Mouse (Mus musculus) thymus, postnatal 10 days (tissue): ENCODE measurements around the gene Iqcf3.
"Not testable (repeated sequence)": the region's sequence is repeated elsewhere in the genome, so short reads cannot be mapped to it uniquely, and the experiment has no call there.

Experiments
- DNase-seq, 2 experiments: peaks; one replicate each; pipeline ENCODE4 v3.0.0; 2021; ENCODE audit warnings: low spot score in 2 of 2

Iqcf3 gene

DNA sequence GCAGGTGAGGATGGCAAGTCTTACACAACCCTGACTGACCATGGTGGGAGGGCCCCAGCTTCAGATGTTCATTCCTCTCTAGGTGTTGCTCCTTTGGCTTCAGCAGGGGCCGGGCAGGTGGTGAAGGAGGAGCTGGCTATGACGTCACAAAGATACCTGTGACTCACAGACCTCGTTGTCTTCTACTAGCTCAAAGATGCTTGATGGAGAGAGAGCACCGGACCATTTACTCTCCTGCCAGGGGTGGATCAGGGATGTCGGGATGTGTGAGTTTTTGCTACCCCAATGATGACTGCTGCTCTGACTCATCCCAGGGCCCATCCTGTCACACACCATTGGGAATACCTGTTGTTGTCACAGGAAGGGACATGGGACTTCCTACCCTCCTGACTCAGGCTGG, at the start of gene Iqcf3:
Gene Iqcf3, minus strand, starts transcription at position 101 of the 400 bp plus-strand sequence.
- DNase-seq = no peak

DNA sequence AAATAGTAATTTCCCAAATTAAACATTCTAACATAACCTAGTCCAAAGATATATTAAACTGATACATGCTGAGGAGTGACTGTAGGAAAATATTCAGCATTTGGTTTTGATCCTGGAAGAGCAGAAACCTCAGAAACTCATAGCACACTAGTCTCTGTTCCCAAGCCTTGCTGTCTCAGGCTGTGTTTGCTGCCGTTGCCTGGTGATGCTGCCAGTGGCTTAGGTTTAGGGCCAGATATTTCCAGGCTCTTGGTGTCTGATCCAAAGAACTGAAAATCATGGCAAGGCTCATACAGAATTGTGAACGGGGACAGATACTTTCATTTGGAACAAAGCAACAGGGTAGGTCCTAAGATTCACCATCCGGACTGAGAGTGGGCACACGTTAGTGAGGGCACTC, 49.3 kb upstream of the Iqcf3 start:
- no peak for DNase-seq

DNA sequence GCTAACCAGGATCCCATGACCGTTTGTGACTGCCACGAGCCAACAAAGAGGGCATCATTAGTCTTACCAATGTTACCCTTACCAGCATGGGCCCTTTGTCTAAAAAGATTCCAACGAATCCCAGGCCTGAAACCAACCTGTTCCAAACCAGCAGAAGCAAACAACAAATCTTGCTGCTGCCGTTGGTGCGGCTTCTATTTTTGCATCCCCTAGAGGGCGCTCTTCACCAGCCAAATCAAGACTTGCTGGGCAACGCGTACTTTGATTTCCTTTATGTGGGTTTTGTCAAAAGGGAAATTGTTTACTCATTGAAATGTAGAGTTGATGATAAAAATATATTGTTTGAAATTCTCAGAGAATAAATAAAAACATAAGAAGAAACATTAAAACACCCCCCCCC, 39.1 kb upstream of the Iqcf3 start:
- peak in 1 of 2 experiments; percentile 39 for DNase-seq

DNA sequence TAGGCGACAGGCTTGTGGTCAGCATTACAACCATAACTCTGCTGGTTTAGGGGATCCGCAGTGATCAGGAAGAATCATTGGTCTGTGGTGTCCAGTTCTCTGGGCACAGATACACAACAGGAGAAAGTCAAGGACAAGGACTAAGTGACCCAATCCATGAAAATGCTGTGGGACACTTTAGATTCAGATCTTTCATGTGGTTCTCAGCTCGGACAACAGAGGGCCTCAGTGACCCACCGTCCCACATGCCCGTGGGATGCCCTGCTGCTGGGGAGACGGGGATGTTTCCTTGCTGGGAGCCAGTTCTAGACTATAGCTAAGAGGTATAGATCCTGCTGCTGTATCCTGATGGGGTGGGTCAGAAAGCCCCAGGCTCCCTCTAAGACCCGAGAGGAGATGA, 37.0 kb upstream of the Iqcf3 start:
- no peak for DNase-seq

DNA sequence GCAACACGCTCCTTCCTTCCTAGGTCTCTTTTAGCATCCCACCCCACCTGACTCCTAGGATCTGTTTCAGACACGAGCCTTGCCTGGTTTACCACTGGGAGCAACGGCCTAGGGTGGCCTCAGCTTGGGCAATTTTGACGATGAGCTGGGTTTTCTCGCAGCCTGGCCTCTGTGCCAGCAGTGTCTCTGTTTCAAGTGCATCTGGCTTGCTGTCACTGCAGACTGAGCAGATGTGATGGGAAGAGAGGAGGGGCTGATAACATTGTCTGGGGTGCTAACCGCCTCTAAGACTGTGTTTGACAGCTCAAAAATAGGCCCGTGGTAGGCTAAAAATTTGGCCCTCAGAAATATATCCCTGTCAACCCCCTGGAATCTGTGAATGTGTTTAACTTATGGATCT, 34.4 kb upstream of the Iqcf3 start:
- DNase-seq = no peak

GRCm38 (mm10) chr9:106595402-106595801, 34.0 kb upstream of the Iqcf3 start:
- DNase-seq = not testable (repeated sequence)

GRCm38 (mm10) chr9:106592158-106592557, 30.7 kb upstream of the Iqcf3 start:
- no peak for DNase-seq

GRCm38 (mm10) chr9:106582552-106582951, 21.1 kb upstream of the Iqcf3 start:
- no peak for DNase-seq

DNA sequence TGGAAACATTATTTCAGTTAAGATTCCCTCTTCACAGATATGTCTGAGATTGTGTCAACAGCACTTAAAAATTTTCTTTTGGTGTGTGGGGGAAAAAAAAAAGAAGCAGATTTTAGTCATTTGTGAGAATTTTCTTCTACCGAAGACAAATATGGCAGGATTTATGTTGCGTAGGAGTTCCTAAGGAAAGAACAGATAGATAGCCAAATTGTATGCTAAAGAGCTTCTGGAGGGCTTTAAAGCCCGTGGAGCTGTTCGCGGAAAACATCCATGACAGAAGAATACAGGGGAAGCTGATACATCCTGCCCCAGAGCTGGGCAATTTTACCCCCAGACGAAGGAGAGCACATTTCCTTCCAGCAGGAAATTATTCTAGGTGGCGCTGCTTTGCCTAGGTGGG, 18.6 kb upstream of the Iqcf3 start:
- no peak for DNase-seq

- DNase-seq = no peak
Measured at GRCm38 (mm10) chr9:106576112-106576511, 14.7 kb upstream of the Iqcf3 start.

DNA sequence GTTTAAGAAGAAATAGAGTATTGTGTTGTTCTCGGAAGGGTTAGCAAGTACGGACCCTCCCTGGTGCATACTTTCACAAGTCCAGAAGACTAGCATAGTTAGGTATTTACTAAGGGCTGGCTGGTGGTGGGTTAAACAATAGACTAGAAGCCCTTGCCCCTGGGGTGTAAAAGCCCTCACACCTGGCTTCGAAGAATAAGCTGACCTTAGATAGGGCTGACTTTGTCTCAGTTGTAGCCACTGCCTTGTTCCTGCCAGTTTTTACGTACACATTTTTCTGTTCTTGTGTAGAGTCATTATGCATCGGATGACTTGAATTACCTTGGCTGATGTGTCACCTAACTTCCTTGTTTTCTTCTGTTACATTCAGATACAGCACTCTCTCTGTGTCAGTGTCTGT, 11.9 kb upstream of the Iqcf3 start:
- no peak for DNase-seq

GRCm38 (mm10) chr9:106572186-106572585, 10.8 kb upstream of the Iqcf3 start:
- DNase-seq = no peak

- DNase-seq = no peak
Measured at GRCm38 (mm10) chr9:106570896-106571295, 9.5 kb upstream of the Iqcf3 start, which contains the start of gene Iqcf4. Gene Iqcf4, minus strand, starts transcription at chr9:106570996.

DNA sequence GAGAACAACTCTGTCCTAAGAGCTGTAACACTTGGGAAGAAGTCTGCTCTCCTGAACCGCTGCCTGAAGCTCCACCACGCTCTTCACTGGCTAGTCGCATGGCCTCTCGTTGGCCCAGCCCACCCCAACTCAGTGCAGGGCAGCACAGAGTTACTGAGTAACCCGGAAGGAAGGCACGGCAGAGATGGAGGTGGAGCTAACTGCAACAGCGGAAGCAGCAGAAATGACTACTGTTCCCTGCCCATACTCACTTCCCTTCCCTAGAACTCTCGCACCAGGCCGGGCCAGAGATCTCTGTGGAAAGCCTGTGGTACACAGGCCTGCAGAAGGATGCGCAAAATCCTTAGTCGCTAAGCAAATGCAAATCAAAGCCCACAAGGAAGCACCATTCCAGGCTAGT, 5.0 kb upstream of the Iqcf3 start:
- peak in 1 of 2 experiments; percentile 4 for DNase-seq

DNA sequence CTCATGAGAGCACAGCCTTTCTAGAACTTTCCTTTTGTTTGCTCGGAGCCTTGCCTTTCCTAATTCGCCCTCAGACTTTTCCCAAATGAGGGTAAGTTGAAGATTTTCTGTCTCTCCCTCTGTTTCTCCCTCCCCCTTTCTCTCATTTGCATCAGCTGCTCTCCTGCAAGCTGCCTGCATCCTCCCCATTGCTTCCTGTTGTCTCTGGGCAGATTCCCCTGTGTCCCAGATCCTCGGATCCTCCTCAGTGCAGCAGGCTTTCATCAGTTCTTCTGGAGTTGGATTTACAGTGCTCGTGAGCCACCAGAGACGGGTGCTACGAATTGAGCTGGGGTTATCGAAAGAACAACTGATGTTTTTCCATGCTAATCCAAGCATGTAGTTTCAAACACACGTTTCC, 2.6 kb upstream of the Iqcf3 start:
- no peak for DNase-seq

DNA sequence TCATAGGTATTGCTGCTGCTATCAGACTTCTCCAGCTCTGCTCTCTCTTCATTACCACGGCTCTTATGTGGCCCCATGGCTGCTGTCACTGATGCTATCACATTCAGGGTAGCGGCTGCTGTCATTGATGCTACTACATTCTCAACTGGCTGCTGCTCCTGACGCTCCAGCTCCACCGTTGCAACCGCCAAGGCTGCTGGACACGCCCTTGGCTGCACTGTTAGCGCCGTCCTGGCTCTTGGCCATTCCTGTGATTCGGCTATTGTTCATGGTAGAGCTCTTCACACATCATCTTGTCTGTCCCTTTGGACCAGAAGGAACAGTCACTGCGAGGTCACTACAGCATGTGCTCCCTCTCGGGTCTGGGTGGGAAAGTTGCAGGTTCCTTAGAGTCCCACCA, 860 bp upstream of the Iqcf3 start:
- DNase-seq = no peak

DNA sequence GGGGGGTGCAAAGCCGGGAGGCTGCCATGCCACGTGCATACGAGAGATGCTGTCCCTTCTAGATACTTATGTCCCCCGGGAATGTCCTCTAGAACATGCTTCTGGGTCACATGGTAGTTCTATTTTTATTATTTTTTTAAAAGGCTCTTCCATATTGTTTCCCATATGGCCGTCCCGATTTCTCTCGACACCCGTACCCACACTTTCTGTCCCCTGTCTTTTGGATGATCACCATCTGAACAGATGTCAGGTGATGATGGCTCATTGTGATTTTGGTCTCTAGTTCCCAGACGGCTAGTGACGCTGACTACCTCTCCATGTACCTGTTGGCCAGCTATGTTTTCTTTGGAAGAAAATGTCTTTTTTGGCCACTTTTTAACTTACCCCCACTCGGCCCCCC, 26.5 kb downstream of the Iqcf3 start:
- no peak for DNase-seq

DNA sequence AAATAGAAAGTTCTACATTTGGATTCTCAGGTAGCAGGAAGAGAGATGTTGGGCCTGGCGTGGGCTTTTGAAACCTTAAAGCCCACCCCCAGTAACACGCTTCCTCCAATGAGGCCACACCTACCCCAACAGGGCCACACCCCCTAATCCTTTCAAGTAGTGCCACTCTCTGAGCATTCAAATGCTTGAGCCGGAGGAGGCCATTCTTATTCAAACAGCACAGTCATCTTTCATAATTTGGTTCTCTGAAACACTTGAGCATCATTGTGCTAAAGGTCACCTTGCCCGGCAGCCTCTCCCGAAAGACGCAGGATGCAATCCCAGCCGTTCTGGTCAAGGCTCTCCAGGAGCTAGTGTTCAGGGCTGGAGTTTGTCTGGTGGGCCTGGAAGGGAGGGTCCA, 27.1 kb downstream of the Iqcf3 start:
- DNase-seq = no peak

DNA sequence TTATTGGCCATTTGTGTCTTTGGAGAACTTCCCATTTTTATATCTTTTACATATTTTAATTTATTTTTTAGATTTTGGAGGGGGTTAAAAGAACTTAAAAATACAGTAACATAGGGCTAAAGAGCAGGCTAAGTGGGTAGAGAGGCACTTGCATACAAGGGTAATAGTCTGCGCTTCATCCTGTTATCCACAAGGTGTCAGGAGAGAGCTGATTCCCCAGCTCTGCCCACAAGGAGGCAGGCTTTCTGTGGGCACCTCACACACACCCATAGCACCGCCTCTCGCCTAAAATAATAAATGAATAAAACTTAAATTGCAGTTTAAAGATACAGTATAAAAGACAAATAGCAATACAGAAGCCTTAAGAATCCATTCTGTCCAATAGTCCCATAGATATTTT, 29.6 kb downstream of the Iqcf3 start:
- DNase-seq = peak in 1 of 2 experiments; percentile 38

GRCm38 (mm10) chr9:106519909-106520308, 41.5 kb downstream of the Iqcf3 start:
- no peak for DNase-seq

DNA sequence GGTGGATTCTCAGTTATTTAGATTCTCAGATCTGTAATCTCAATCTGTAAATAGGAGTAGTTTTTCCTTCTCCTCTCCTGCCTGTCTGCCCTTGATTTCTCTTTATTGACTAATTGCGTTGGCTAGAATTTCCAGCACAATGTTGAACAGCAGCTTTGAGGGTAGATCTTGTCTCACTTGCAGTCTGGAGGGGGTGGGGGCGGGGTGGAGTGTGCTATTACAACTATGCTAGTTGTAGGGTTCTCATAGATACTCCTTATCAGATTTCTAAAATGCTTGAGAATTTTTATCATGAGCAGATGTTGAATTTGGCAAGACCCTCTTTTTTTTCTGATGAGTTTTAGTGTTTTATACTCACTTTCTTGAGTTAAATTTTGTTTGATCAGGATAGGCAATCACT, 42.0 kb downstream of the Iqcf3 start:
- DNase-seq = no peak

DNA sequence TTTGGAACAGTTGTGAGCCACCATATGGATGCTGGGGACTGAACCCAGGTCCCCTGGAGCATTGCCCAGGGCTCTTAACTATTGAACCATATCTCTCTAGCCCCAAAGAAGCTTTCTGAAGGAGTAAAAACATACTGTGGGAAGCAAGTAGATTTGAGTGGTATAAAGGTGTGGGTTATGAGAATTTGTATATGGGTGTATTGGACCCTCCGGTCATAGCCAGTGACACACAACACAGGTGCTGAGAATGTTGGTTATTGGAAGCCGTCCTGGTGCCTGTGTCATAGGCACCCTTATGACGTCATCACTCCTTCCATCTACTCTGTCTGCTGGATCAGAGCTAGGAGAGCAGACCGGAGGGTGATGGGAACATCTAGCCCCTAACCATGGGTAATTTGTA, 47.2 kb downstream of the Iqcf3 start, which contains the start of gene Iqcf5:
Gene Iqcf5, plus strand, starts transcription at position 301 of the 400 bp plus-strand sequence.
- no peak for DNase-seq

DNA sequence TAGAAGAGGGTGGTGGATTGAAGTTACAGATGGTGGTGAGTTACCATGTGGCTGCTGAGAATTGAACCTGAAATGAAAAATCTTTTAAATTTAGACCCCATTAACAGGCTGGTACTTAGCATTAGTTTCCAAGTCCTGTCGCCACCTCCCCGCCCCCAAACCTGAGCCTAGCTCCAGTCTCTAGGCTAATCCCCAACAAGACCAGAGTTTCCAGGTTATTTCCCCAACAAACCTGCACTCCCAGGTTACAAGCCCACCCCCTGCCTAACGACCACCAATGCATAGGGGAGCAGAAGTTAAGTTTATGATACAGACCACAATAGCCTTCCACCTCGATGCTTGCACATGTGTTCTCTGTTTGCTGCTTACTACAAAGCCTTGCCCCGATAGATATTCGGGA, 47.9 kb downstream of the Iqcf3 start:
- DNase-seq = no peak

DNA sequence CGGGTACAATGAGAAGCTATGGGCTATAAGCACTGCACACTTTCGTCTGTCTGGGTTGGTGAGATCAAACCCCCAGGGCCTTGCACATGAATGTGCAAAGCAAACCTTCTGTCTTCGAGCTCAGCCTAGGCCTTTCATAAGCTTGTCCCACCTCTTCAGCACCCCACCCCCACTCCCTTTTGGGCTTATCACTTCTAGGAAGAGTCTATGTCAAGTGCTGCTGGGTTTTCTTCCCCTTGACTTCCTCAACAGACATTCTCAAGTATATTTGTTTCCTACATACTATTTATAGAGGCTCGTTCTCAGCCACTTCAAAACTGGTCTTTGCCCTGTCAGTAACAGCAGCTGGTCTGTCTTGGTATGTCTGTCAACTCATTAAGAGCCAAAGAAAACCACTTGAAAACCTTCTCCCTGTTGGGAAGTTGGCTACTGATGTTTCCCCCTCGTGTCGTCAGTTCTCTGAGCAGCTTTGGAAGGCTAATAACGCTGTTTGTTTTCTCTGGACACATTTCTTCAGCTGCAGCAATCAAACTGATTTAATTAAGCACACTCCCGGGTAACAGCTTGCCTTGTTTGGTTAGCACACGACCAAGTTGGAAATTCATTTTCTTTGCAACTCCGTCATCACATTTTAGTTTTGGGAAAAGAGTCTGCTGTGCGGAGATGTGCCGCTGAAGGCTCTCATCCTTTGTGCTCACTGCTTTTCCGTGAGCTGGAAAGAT, 48.5 kb downstream of the Iqcf3 start:
- DNase-seq = no peak
